Mouse (Mus musculus): ENCODE data around the gene Smoc1. TPM values are rescaled to one million over a fixed set of nuclear protein-coding genes. Genes with fewer than 3 reads are reported as not detected.

Smoc1 gene
- polyA plus RNA-seq, 1 experiment from 2014 or later = 21.4 TPM

GRCm38 (mm10) chr12:81188423-81188822 is 161.8 kb downstream of the Smoc1 start:
- H3K4me2 ChIP-seq = no peak overlapping the region
- ATAC-seq (ENCODE audit: low FRiP score) = no peak
- H3K36me3 ChIP-seq = peaks cover 8% of the 10 kb centered on the region
- peaks cover 3% of the 10 kb centered on the region; the same call in 1 of the 2 replicates for H3K4me1 ChIP-seq (replicated peaks)
- no peaks in the 10 kb centered on the region for H3K9me3 ChIP-seq
- no peak overlapping the region for H3K9ac ChIP-seq
- no peak overlapping the region for H3K4me3 ChIP-seq
- WGBS = 81% methylated on average over 3 of the region's 3 CpGs
- H3K27ac ChIP-seq = no peak overlapping the region
- no peaks in the 10 kb centered on the region for H3K27me3 ChIP-seq

GRCm38 (mm10) chr12:81188996-81189395 is 162.4 kb downstream of the Smoc1 start:
- no peaks in the 10 kb centered on the region for H3K4me1 ChIP-seq (replicated peaks)
- no peak overlapping the region for H3K4me2 ChIP-seq
- H3K9ac ChIP-seq = no peak overlapping the region
- H3K27me3 ChIP-seq = no peaks in the 10 kb centered on the region
- no peaks in the 10 kb centered on the region for H3K9me3 ChIP-seq
- peaks cover 8% of the 10 kb centered on the region for H3K36me3 ChIP-seq
- ATAC-seq (ENCODE audit: low FRiP score) = no peak
- no peak overlapping the region for H3K4me3 ChIP-seq
- H3K27ac ChIP-seq = no peak overlapping the region
- WGBS = 93% methylated on average over 4 of the region's 4 CpGs

GRCm38 (mm10) chr12:81189636-81190035 is 163.0 kb downstream of the Smoc1 start:
- no peak overlapping the region for H3K27ac ChIP-seq
- no peaks in the 10 kb centered on the region for H3K4me1 ChIP-seq (replicated peaks)
- H3K4me3 ChIP-seq = no peak overlapping the region
- WGBS = 86% methylated on average over 1 of the region's 1 CpGs
- no peaks in the 10 kb centered on the region for H3K27me3 ChIP-seq
- H3K4me2 ChIP-seq = no peak overlapping the region
- ATAC-seq (ENCODE audit: low FRiP score) = no peak
- peaks cover 8% of the 10 kb centered on the region for H3K36me3 ChIP-seq
- no peaks in the 10 kb centered on the region for H3K9me3 ChIP-seq
- H3K9ac ChIP-seq = no peak overlapping the region

- H3K9me3 ChIP-seq = no peaks in the 10 kb centered on the region
- H3K4me3 ChIP-seq = no peak overlapping the region
- no peak overlapping the region for H3K4me2 ChIP-seq
- 0 out of 2 replicates have a peak, but pooled peaks cover 6% of the 10 kb centered on the region for H3K27me3 ChIP-seq
- ATAC-seq (ENCODE audit: low FRiP score) = no peak
- WGBS = 88% methylated on average over 2 of the region's 2 CpGs
- H3K36me3 ChIP-seq = no peaks in the 10 kb centered on the region
- H3K4me1 ChIP-seq (replicated peaks) = no peaks in the 10 kb centered on the region
- no peak overlapping the region for H3K27ac ChIP-seq
- no peak overlapping the region for H3K9ac ChIP-seq
Measured at GRCm38 (mm10) chr12:81193968-81194367, 167.4 kb downstream of the Smoc1 start.

GRCm38 (mm10) chr12:81197468-81198075 is 171.0 kb downstream of the Smoc1 start:
- no peak for ATAC-seq (ENCODE audit: low FRiP score)
- no peak overlapping the region for H3K27ac ChIP-seq
- no peak overlapping the region for H3K4me3 ChIP-seq
- H3K27me3 ChIP-seq = 0 out of 2 replicates have a peak, but pooled peaks cover 6% of the 10 kb centered on the region
- 89% methylated on average over 5 of the region's 5 CpGs for WGBS
- H3K4me1 ChIP-seq (replicated peaks) = peaks cover 6% of the 10 kb centered on the region; the same call in 1 of the 2 replicates
- H3K36me3 ChIP-seq = no peaks in the 10 kb centered on the region
- H3K4me2 ChIP-seq = no peak overlapping the region
- H3K9ac ChIP-seq = no peak overlapping the region
- H3K9me3 ChIP-seq = no peaks in the 10 kb centered on the region

GRCm38 (mm10) chr12:81199280-81199955 is 172.8 kb downstream of the Smoc1 start:
- peak overlapping the region; percentile 40; the same call in 1 of the 2 replicates for H3K9ac ChIP-seq
- H3K4me1 ChIP-seq (replicated peaks) = peaks cover 15% of the 10 kb centered on the region; the same call in 1 of the 2 replicates
- peak overlapping the region; percentile 29 for H3K4me2 ChIP-seq
- no peaks in the 10 kb centered on the region for H3K9me3 ChIP-seq
- H3K27me3 ChIP-seq = 0 out of 2 replicates have a peak, but pooled peaks cover 6% of the 10 kb centered on the region
- WGBS = 36% methylated on average over 23 of the region's 23 CpGs
- H3K36me3 ChIP-seq = no peaks in the 10 kb centered on the region
- ATAC-seq (ENCODE audit: low FRiP score) = peak; percentile 93
- no peak overlapping the region for H3K4me3 ChIP-seq
- no peak overlapping the region for H3K27ac ChIP-seq

- Histone ChIP-seq H3K4me1 (replicated peaks) (peaks cover 15% of the 10 kb centered on the region; the same call in 1 of the 2 replicates), H3K9me3 (no peaks in the 10 kb centered on the region), H3K9ac (no peak overlapping the region), H3K27me3 (0 out of 2 replicates have a peak, but pooled peaks cover 6% of the 10 kb centered on the region), H3K27ac (no peak overlapping the region), H3K36me3 (no peaks in the 10 kb centered on the region), H3K4me3 (no peak overlapping the region), H3K4me2 (no peak overlapping the region)
- ATAC-seq (ENCODE audit: low FRiP score) = no peak
- WGBS = 4% methylated on average over 1 of the region's 1 CpGs
Measured at GRCm38 (mm10) chr12:81203226-81203625, 176.6 kb downstream of the Smoc1 start.

- Histone ChIP-seq H3K27ac (no peak overlapping the region), H3K4me2 (no peak overlapping the region), H3K9ac (no peak overlapping the region), H3K9me3 (no peaks in the 10 kb centered on the region), H3K4me1 (replicated peaks) (peaks cover 9% of the 10 kb centered on the region; the same call in 1 of the 2 replicates), H3K27me3 (no peaks in the 10 kb centered on the region), H3K4me3 (no peak overlapping the region), H3K36me3 (no peaks in the 10 kb centered on the region)
- 26% methylated on average over 6 of the region's 6 CpGs for WGBS
- no peak for ATAC-seq (ENCODE audit: low FRiP score)
Measured at GRCm38 (mm10) chr12:81205619-81206560, 179.3 kb downstream of the Smoc1 start.

GRCm38 (mm10) chr12:81208559-81208958 is 182.0 kb downstream of the Smoc1 start:
- Histone ChIP-seq H3K27ac (no peak overlapping the region), H3K27me3 (no peaks in the 10 kb centered on the region), H3K4me2 (no peak overlapping the region), H3K4me3 (no peak overlapping the region), H3K9me3 (no peaks in the 10 kb centered on the region), H3K36me3 (no peaks in the 10 kb centered on the region), H3K9ac (no peak overlapping the region), H3K4me1 (replicated peaks) (no peaks in the 10 kb centered on the region)
- WGBS = 73% methylated on average over 2 of the region's 2 CpGs
- ATAC-seq (ENCODE audit: low FRiP score) = no peak

GRCm38 (mm10) chr12:81219339-81219738 is 192.7 kb downstream of the Smoc1 start:
- 68% methylated on average over 4 of the region's 4 CpGs for WGBS
- H3K9me3 ChIP-seq = no peaks in the 10 kb centered on the region

GRCm38 (mm10) chr12:81223276-81223675 is 196.7 kb downstream of the Smoc1 start:
- WGBS = 75% methylated on average over 2 of the region's 2 CpGs

More at GRCm38 (mm10) chr12:81219339-81219738, 192.7 kb downstream of the Smoc1 start:
- H3K4me3 ChIP-seq = no peak overlapping the region
- H3K9ac ChIP-seq = no peak overlapping the region
- H3K27ac ChIP-seq = no peak overlapping the region
- no peaks in the 10 kb centered on the region for H3K36me3 ChIP-seq
- H3K27me3 ChIP-seq = no peaks in the 10 kb centered on the region
- H3K4me1 ChIP-seq (replicated peaks) = 0 out of 2 replicates have a peak, but pooled peaks cover 11% of the 10 kb centered on the region
- ATAC-seq (ENCODE audit: low FRiP score) = no peak
- H3K4me2 ChIP-seq = no peak overlapping the region

GRCm38 (mm10) chr12:81224843-81225242 is 198.2 kb downstream of the Smoc1 start:
- Histone ChIP-seq H3K9me3 (no peaks in the 10 kb centered on the region), H3K4me3 (no peak overlapping the region), H3K36me3 (no peaks in the 10 kb centered on the region), H3K4me1 (replicated peaks) (peaks cover 30% of the 10 kb centered on the region), H3K27me3 (no peaks in the 10 kb centered on the region), H3K9ac (no peak overlapping the region), H3K27ac (no peak overlapping the region), H3K4me2 (no peak overlapping the region)
- ATAC-seq (ENCODE audit: low FRiP score) = no peak
- 91% methylated on average over 2 of the region's 2 CpGs for WGBS

More at GRCm38 (mm10) chr12:81223276-81223675, 196.7 kb downstream of the Smoc1 start:
- Histone ChIP-seq H3K4me1 (replicated peaks) (peaks cover 31% of the 10 kb centered on the region), H3K9ac (no peak overlapping the region), H3K27ac (no peak overlapping the region), H3K9me3 (no peaks in the 10 kb centered on the region), H3K4me2 (no peak overlapping the region), H3K27me3 (no peaks in the 10 kb centered on the region), H3K4me3 (no peak overlapping the region), H3K36me3 (no peaks in the 10 kb centered on the region)
- ATAC-seq (ENCODE audit: low FRiP score) = no peak

All from hindbrain, embryonic 13.5 days (tissue).